Mouse (Mus musculus) liver, postnatal 0 days (tissue): ENCODE measurements around the gene Rtkn2. TPM values are rescaled to one million over a fixed set of nuclear protein-coding genes. Genes with fewer than 3 reads are reported as not detected.

Source experiments
- ATAC-seq: fragments of 200-750 bp; cut with Nextera tagmentation; 2 replicates; pipeline ENCODE4 v1.8.0; 2017; ENCODE audit warnings: mild to moderate bottlenecking, moderate library complexity
- DNase-seq: peaks from one replicate; pipeline ENCODE4 v3.0.0-alpha.2; 2016
- H3K27ac ChIP-seq: fragments of 300-500 bp; sonication (generic); 2 replicates; pipeline ENCODE4 v1.5.1; 2014; ENCODE audit warnings: antibody characterized with exemption, moderate library complexity, mild to moderate bottlenecking, low read depth
- H3K27me3 ChIP-seq: fragments of 300-500 bp; sonication (generic); 2 replicates; pipeline ENCODE4 v1.6.1; 2014; ENCODE audit warnings: low read length, control low read depth, mixed read lengths; ENCODE audit not compliant: insufficient read depth
- H3K36me3 ChIP-seq: fragments of 300-500 bp; sonication (generic); replicated peaks from 2 replicates; pipeline ENCODE4 v1.6.1; 2014; ENCODE audit warnings: mild to moderate bottlenecking, control low read depth, low read length, moderate library complexity, mixed read lengths; ENCODE audit not compliant: insufficient read depth
- H3K4me1 ChIP-seq: fragments of 300-500 bp; sonication (generic); 2 replicates; pipeline ENCODE4 v1.6.1; 2014; ENCODE audit warnings: antibody characterized with exemption, mild to moderate bottlenecking, control low read depth; ENCODE audit not compliant: insufficient read depth
- H3K4me2 ChIP-seq: fragments of 300-500 bp; sonication (generic); 2 replicates; pipeline ENCODE4 v1.6.1; 2014; ENCODE audit warnings: low read depth, mild to moderate bottlenecking, low read length, moderate library complexity, mixed read lengths
- H3K4me3 ChIP-seq: fragments of 300-500 bp; sonication (generic); 2 replicates; pipeline ENCODE4 v1.5.1; 2014; ENCODE audit warnings: low read depth, low read length
- H3K9ac ChIP-seq: fragments of 300-500 bp; sonication (generic); replicated peaks from 2 replicates; pipeline ENCODE4 v1.6.1; 2014; ENCODE audit warnings: mild to moderate bottlenecking, moderate library complexity
- H3K9me3 ChIP-seq: fragments of 300-500 bp; sonication (generic); 2 replicates; pipeline ENCODE4 v1.6.1; 2016; ENCODE audit warnings: mild to moderate bottlenecking, control low read depth, low read length, mixed read lengths
- CTCF ChIP-seq: sonication (generic); IDR thresholded peaks from 2 replicates; pipeline ENCODE4 v1.5.1; 2016; ENCODE audit warnings: antibody characterized with exemption, low read depth
- EP300 ChIP-seq: IDR thresholded peaks from 2 replicates; pipeline ENCODE4 v1.6.1; 2016; ENCODE audit warnings: antibody characterized with exemption, low read depth, mild to moderate bottlenecking
- WGBS: fragments of 180-500 bp; shearing (Covaris S2); extraction: QIAGEN DNeasy Blood & Tissue Kit; methylation state at CpG from one replicate; pipeline ENCODE4 v1.1.7; 2014; ENCODE audit not compliant: insufficient replicate concordance; 5-methylcytosine and 5-hydroxymethylcytosine counted together
- polyA plus RNA-seq: library from polyadenylated mRNA; unstranded; fragments of >200 nt; fragmentation: Nextera tagmentation; extraction: Ambion mirVana; gene quantifications from 2 replicates; pipeline ENCODE4 v1.2.1, GENCODE M21; 2015

Rtkn2 gene
- polyA plus RNA-seq, 1 experiment from 2014 or later: 1.4 TPM

DNA sequence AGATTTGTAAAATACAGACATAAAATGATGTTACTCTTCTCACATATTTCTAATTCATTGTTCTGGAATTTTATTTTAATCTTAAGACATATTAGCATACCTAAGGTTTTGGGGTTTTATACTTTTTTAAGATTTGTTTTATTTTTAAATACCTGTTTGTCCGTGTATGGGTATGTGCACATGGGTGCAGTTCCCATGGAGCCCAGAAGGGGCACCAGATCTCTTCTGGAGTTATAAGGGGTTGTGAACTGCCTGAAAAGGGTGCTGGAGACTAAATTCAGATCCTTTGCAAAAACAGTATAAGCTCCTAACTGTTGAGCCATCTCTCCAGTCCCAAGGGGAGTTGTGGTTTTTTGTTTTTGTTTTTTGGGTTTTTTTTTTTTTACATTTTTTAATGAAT is 79.0 kb downstream of the Rtkn2 start:
- Histone ChIP-seq H3K27ac (peak overlapping the region; percentile 89), H3K4me1 (0 out of 2 replicates have a peak, but pooled peaks cover 4% of the 10 kb centered on the region), H3K27me3 (no peaks in the 10 kb centered on the region), H3K4me2 (no peak overlapping the region), H3K9ac (no peak overlapping the region), H3K4me3 (no peak overlapping the region), H3K9me3 (no peaks in the 10 kb centered on the region), H3K36me3 (no peaks in the 10 kb centered on the region)
- no peak for DNase-seq
- 89% methylated on average over 1 of the region's 1 CpGs for WGBS
- peak; percentile 34; the same call in 1 of the 2 replicates for ATAC-seq
- TF ChIP-seq EP300: no peak
- TF ChIP-seq CTCF: peak; percentile 31

- no peak for DNase-seq
These were observed 81.3 kb downstream of the Rtkn2 start for GRCm38 (mm10) chr10:68060590-68061248.

DNA sequence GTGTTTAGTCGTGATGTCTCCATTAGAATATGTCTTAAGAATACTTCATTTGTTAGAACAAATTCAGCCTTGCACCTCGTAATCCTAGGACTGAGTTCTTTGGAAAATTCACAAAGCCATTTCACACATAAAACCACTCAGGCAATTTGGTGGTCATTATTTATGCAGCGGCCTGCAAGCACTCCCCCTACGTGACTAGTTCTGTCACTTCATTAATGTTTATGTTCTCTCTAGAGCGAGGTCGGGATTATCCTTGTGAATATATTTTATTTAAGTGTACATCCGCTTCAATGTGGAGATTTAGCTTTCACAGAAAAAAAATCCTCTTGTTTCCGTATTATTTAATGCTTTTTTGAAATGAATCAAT is 81.9 kb downstream of the Rtkn2 start:
- H3K4me1 ChIP-seq: 0 out of 2 replicates have a peak, but pooled peaks cover 4% of the 10 kb centered on the region
- no peaks in the 10 kb centered on the region for H3K27me3 ChIP-seq
- H3K4me2 ChIP-seq: no peak overlapping the region
- no peak for DNase-seq
- H3K4me3 ChIP-seq: no peak overlapping the region
- TF ChIP-seq CTCF (no peak), EP300 (no peak)
- no peaks in the 10 kb centered on the region for H3K9me3 ChIP-seq
- 72% methylated on average over 8 of the region's 8 CpGs for WGBS
- H3K36me3 ChIP-seq: no peaks in the 10 kb centered on the region
- peak overlapping the region; percentile 70 for H3K27ac ChIP-seq
- ATAC-seq: no peak
- no peak overlapping the region for H3K9ac ChIP-seq

More at GRCm38 (mm10) chr10:68060590-68061248, 81.3 kb downstream of the Rtkn2 start:
- Histone ChIP-seq H3K4me2 (no peak overlapping the region), H3K4me3 (no peak overlapping the region), H3K27me3 (no peaks in the 10 kb centered on the region), H3K9ac (no peak overlapping the region), H3K4me1 (0 out of 2 replicates have a peak, but pooled peaks cover 4% of the 10 kb centered on the region), H3K27ac (peak overlapping the region; percentile 70), H3K9me3 (no peaks in the 10 kb centered on the region), H3K36me3 (no peaks in the 10 kb centered on the region)
- no peak for ATAC-seq
- no peak for TF ChIP-seq EP300
- WGBS: 64% methylated on average over 16 of the region's 16 CpGs

DNA sequence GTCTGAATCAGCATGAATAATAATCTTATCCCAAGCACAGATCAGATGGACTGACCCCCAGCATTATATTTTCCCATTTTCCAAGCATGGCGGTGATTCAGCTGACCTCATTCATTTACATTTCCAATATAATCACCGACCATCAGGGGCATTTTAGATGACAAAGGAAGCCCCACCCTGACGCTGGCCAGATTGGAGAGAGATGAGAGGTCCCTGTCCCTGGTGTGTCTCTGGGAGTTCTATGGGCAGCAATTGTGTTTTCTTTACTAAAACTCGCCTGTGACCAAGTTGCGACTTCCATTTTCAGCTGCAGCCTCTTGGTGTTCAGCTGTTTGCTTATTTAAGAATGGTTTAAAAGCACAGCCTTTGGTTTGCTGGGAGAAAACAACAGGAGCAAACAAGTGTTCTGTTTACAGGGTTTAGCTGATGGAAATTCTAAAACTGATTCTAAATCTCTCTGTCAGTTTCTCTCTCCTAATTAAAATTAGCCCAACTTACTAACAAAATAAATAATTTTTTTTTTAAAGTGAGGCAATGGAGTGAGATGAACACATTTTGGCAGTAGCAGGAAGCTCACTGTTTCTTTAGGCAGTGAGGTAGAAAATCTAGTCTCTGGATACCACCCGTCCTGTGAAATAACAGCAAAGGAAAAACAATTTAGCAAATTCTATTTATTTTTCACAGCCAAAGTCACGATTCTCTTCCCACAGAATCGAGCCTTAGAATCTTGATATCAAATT is 84.6 kb downstream of the Rtkn2 start:
- H3K4me2 ChIP-seq: peak overlapping the region; percentile 32; the same call in 1 of the 2 replicates
- H3K4me1 ChIP-seq: 0 out of 2 replicates have a peak, but pooled peaks cover 3% of the 10 kb centered on the region
- H3K9ac ChIP-seq: no peak overlapping the region
- WGBS: 62% methylated on average over 8 of the region's 8 CpGs
- H3K36me3 ChIP-seq: no peaks in the 10 kb centered on the region
- no peak for ATAC-seq
- H3K9me3 ChIP-seq: no peaks in the 10 kb centered on the region
- TF ChIP-seq CTCF: no peak
- H3K27me3 ChIP-seq: no peaks in the 10 kb centered on the region
- H3K27ac ChIP-seq: no peak overlapping the region
- no peak for DNase-seq
- H3K4me3 ChIP-seq: no peak overlapping the region

DNA sequence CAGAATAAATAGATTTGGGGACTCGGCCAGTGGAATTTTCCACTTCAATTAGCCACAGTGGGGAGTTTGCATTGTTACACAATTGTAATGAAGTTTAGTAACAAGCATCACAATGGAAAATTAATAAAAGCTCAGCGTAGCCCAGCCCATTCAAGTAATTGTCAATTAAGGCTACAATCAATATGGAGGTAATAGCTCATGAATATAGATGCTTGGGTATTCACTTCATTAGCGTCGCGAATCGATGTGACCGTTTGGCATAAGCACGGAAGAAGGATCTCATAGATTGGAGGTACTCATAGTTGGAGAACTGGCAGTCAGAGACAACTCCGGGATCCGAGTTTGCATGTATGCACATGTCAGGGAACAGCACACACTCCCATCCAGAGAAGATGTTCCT is 85.2 kb downstream of the Rtkn2 start:
- Histone ChIP-seq H3K36me3 (no peaks in the 10 kb centered on the region), H3K4me1 (no peaks in the 10 kb centered on the region), H3K9ac (no peak overlapping the region), H3K4me2 (no peak overlapping the region), H3K9me3 (no peaks in the 10 kb centered on the region), H3K27me3 (no peaks in the 10 kb centered on the region), H3K27ac (no peak overlapping the region), H3K4me3 (no peak overlapping the region)
- WGBS: 86% methylated on average over 10 of the region's 10 CpGs
- TF ChIP-seq EP300 (no peak), CTCF (no peak)
- no peak for DNase-seq
- ATAC-seq: no peak

GRCm38 (mm10) chr10:68066173-68066572 is 86.8 kb downstream of the Rtkn2 start:
- H3K9me3 ChIP-seq: no peaks in the 10 kb centered on the region
- H3K36me3 ChIP-seq: no peaks in the 10 kb centered on the region
- DNase-seq (no peak), ATAC-seq (no peak)
- H3K4me2 ChIP-seq: no peak overlapping the region
- no peaks in the 10 kb centered on the region for H3K4me1 ChIP-seq
- H3K4me3 ChIP-seq: no peak overlapping the region
- no peak overlapping the region for H3K27ac ChIP-seq
- WGBS: 65% methylated on average over 5 of the region's 5 CpGs
- H3K9ac ChIP-seq: no peak overlapping the region
- TF ChIP-seq EP300: no peak
- TF ChIP-seq CTCF: no peak
- no peaks in the 10 kb centered on the region for H3K27me3 ChIP-seq
